Mouse (Mus musculus) neural tube, embryonic 10.5 days (tissue): Measurements from ENCODE around the gene Mylk4.

Source experiments
- DNase-seq: peaks from one replicate; pipeline ENCODE4 v3.0.0-alpha.2; 2017; ENCODE audit warnings: low spot score; ENCODE audit errors: extremely low spot score

Gene Mylk4

GRCm38 (mm10) chr13:32712568-32712967 is 71.2 kb downstream of the Mylk4 start:
- DNase-seq, result no peak

- no peak for DNase-seq
Observed at GRCm38 (mm10) chr13:32707894-32708293, 75.9 kb downstream of the Mylk4 start.

GRCm38 (mm10) chr13:32706651-32707288 is 77.0 kb downstream of the Mylk4 start:
- no peak for DNase-seq

GRCm38 (mm10) chr13:32705315-32705714 is 78.4 kb downstream of the Mylk4 start:
- no peak for DNase-seq

- no peak for DNase-seq
Observed at GRCm38 (mm10) chr13:32704911-32705310, 78.8 kb downstream of the Mylk4 start.

GRCm38 (mm10) chr13:32701564-32701963 is 82.2 kb downstream of the Mylk4 start:
- no peak for DNase-seq

GRCm38 (mm10) chr13:32699376-32699775 is 84.4 kb downstream of the Mylk4 start:
- DNase-seq, result no peak

- DNase-seq, result no peak
Observed at GRCm38 (mm10) chr13:32698956-32699355, 84.8 kb downstream of the Mylk4 start.

GRCm38 (mm10) chr13:32693886-32694455 is 89.8 kb downstream of the Mylk4 start:
- no peak for DNase-seq

- DNase-seq, result no peak
Observed at GRCm38 (mm10) chr13:32692563-32692962, 91.2 kb downstream of the Mylk4 start.

GRCm38 (mm10) chr13:32690279-32690678 is 93.5 kb downstream of the Mylk4 start:
- no peak for DNase-seq

GRCm38 (mm10) chr13:32680868-32681515 is 102.8 kb downstream of the Mylk4 start:
- peak; percentile 61 for DNase-seq

GRCm38 (mm10) chr13:32680121-32680551 is 103.6 kb downstream of the Mylk4 start:
- no peak for DNase-seq

GRCm38 (mm10) chr13:32678998-32679397 is 104.8 kb downstream of the Mylk4 start:
- no peak for DNase-seq

GRCm38 (mm10) chr13:32670782-32671181 is 113.0 kb downstream of the Mylk4 start:
- no peak for DNase-seq

- no peak for DNase-seq
Observed at GRCm38 (mm10) chr13:32668296-32668695, 115.5 kb downstream of the Mylk4 start.

- DNase-seq, result no peak
Observed at GRCm38 (mm10) chr13:32667386-32667785, 116.4 kb downstream of the Mylk4 start.

- no peak for DNase-seq
Observed at GRCm38 (mm10) chr13:32662041-32662440, 121.7 kb downstream of the Mylk4 start.

- no peak for DNase-seq
Observed at GRCm38 (mm10) chr13:32660294-32660693, 123.5 kb downstream of the Mylk4 start.

- no peak for DNase-seq
Observed at GRCm38 (mm10) chr13:32659271-32659670, 124.5 kb downstream of the Mylk4 start.

GRCm38 (mm10) chr13:32657583-32657982 is 126.2 kb downstream of the Mylk4 start:
- DNase-seq, result no peak
